ENCODE assay signal across 25 mouse cellular contexts in genomic region chr2:4439909-4440308, GRCm38 (mm10).
DNase-seq lines count a peak whose midpoint lies in the region; ATAC-seq and TF ChIP-seq lines count a peak whose summit lies in the region.
"Had no signal": no experiment of that assay in that cellular context is flagged by ENCODE, and none has a peak within 500 bp of the region (broad histone marks: within the 10 kb centered on the region; RNA-seq: fewer than 3 reads in every experiment).

No protein-coding gene starts in this region.

- no peak for ATAC-seq in hindbrain, embryonic 13.5 days (ENCODE audit: low FRiP score)
- ATAC-seq in hindbrain, postnatal 0 days, result no peak
- ATAC-seq in kidney, embryonic 16.5 days (ENCODE audit: low FRiP score, low TSS enrichment), result 0 out of 2 replicates have a peak, but pooled peaks have one; percentile 20
- no peak for ATAC-seq in limb, embryonic 13.5 days (ENCODE audit: low FRiP score, low read depth)
- ATAC-seq in Patski, result peak; percentile 40
- ATAC-seq: forebrain, embryonic 14.5 days; forebrain, embryonic 16.5 days had no signal

- POLR2A ChIA-PET in Patski (lab: Charles Lee), result no interaction called here

- no peak overlapping the region for H3K4me3 ChIP-seq in hindbrain, embryonic 13.5 days
- H3K4me3 ChIP-seq in hindbrain, postnatal 0 days (ENCODE audit: low read length), result no peak overlapping the region
- H3K4me3 ChIP-seq in kidney, embryonic 16.5 days (ENCODE audit: low read length), result no peak overlapping the region
- H3K4me3 ChIP-seq in limb, embryonic 13.5 days, result no peak overlapping the region
- H3K4me3 ChIP-seq in limb, embryonic 10.5 days, result no peak overlapping the region
- no peak overlapping the region for H3K4me3 ChIP-seq in thymus, adult 2 months (ENCODE audit: control insufficient read depth, insufficient read depth, low read length)
- H3K4me3 ChIP-seq: embryonic facial prominence, embryonic 13.5 days; embryonic facial prominence, embryonic 15.5 days; erythroblast, embryonic 14.5 days; forebrain, embryonic 10.5 days; forebrain, embryonic 12.5 days had no signal

- TF ChIP-seq POLR2A in thymus, adult 2 months (IDR thresholded peaks at IDR 0.05; ENCODE audit: control insufficient read depth, extremely low read depth, insufficient read depth, low read length, poor library complexity), result no peak

- DNase-seq in hindbrain, postnatal 0 days (ENCODE audit: low spot score), result no peak
- DNase-seq in kidney, postnatal 25 days, result no peak
- no peak for DNase-seq in limb, embryonic 10.5 days (ENCODE audit: low spot score)
- no peak for DNase-seq in Patski (ENCODE audit: low read depth, low spot score)
- no peak for DNase-seq in thymus, adult 2 months
- DNase-seq: adrenal gland, adult 2 months; adrenal gland, postnatal 10 days; adrenal gland, postnatal 25 days; cerebellum, adult 11 months; cerebellum, adult 18-20 months; cerebellum, adult 8-10 months; cerebellum, adult 9-11 months; cerebellum, postnatal 14 days; cerebellum, postnatal 36 days; embryo, embryonic 11 days had no signal

- TF ChIP-seq CTCF in hindbrain, postnatal 0 days (IDR thresholded peaks at IDR 0.05; ENCODE audit: low read depth), result no peak
- TF ChIP-seq CTCF in Patski (IDR thresholded peaks at IDR 0.05), result no peak
- TF ChIP-seq CTCF in thymus, adult 2 months (IDR thresholded peaks at IDR 0.05; ENCODE audit: borderline replicate concordance, control insufficient read depth, extremely low read depth, insufficient read depth, low read length, poor library complexity), result no peak

- no peak overlapping the region for H3K4me2 ChIP-seq in hindbrain, embryonic 13.5 days
- H3K4me2 ChIP-seq in hindbrain, postnatal 0 days (ENCODE audit: low read depth, low read length), result no peak overlapping the region
- no peak overlapping the region for H3K4me2 ChIP-seq in kidney, embryonic 16.5 days (replicated peaks; ENCODE audit: low read depth, low read length)
- H3K4me2 ChIP-seq in limb, embryonic 13.5 days (replicated peaks), result no peak overlapping the region
- H3K4me2 ChIP-seq: embryonic facial prominence, embryonic 13.5 days; embryonic facial prominence, embryonic 15.5 days; forebrain, embryonic 12.5 days had no signal

- CTCF ChIA-PET in Patski (lab: Charles Lee), result interaction anchor here (0.9 to 1.2 kb wide), 2 partner anchors 10 to 27 kb away, joined by 3 to 4 read pairs; no protein-coding TSS in a partner anchor

- in situ Hi-C loops in Patski (cut with MboI; ENCODE audit: low pct_unique_long_range_greater_than_20kb), result no loop called here

- no peaks in the 10 kb centered on the region for H3K27me3 ChIP-seq in hindbrain, embryonic 13.5 days
- H3K27me3 ChIP-seq in hindbrain, postnatal 0 days (ENCODE audit: insufficient read depth, low read length), result no peaks in the 10 kb centered on the region
- no peaks in the 10 kb centered on the region for H3K27me3 ChIP-seq in kidney, embryonic 16.5 days (ENCODE audit: insufficient read depth, low read length)
- no peaks in the 10 kb centered on the region for H3K27me3 ChIP-seq in limb, embryonic 13.5 days
- H3K27me3 ChIP-seq in limb, embryonic 10.5 days (ENCODE audit: low read depth, poor library complexity, severe bottlenecking), result no peaks in the 10 kb centered on the region
- H3K27me3 ChIP-seq in Patski, result no peaks in the 10 kb centered on the region
- no peaks in the 10 kb centered on the region for H3K27me3 ChIP-seq in thymus, adult 2 months (ENCODE audit: control insufficient read depth, insufficient read depth, low read length)
- H3K27me3 ChIP-seq: embryonic facial prominence, embryonic 13.5 days; embryonic facial prominence, embryonic 15.5 days; forebrain, embryonic 12.5 days had no signal

- H3K4me1 ChIP-seq in hindbrain, embryonic 13.5 days (replicated peaks), result peaks cover 64% of the 10 kb centered on the region
- peaks cover 20% of the 10 kb centered on the region for H3K4me1 ChIP-seq in hindbrain, postnatal 0 days (ENCODE audit: insufficient read depth, low read length)
- peaks cover 21% of the 10 kb centered on the region for H3K4me1 ChIP-seq in kidney, embryonic 16.5 days (ENCODE audit: insufficient read depth, low read length)
- peaks cover 77% of the 10 kb centered on the region for H3K4me1 ChIP-seq in limb, embryonic 13.5 days
- peaks cover 46% of the 10 kb centered on the region for H3K4me1 ChIP-seq in limb, embryonic 10.5 days
- no peaks in the 10 kb centered on the region for H3K4me1 ChIP-seq in thymus, adult 2 months (replicated peaks; ENCODE audit: control insufficient read depth, insufficient read depth, low read length)

- no peaks in the 10 kb centered on the region for H3K9me3 ChIP-seq in hindbrain, embryonic 13.5 days
- no peaks in the 10 kb centered on the region for H3K9me3 ChIP-seq in hindbrain, postnatal 0 days (ENCODE audit: low read length)
- no peaks in the 10 kb centered on the region for H3K9me3 ChIP-seq in kidney, embryonic 16.5 days (ENCODE audit: low read length)
- no peaks in the 10 kb centered on the region for H3K9me3 ChIP-seq in limb, embryonic 13.5 days
- H3K9me3 ChIP-seq in limb, embryonic 10.5 days (replicated peaks), result no peaks in the 10 kb centered on the region
- H3K9me3 ChIP-seq: embryonic facial prominence, embryonic 13.5 days; embryonic facial prominence, embryonic 15.5 days; forebrain, embryonic 10.5 days; forebrain, embryonic 12.5 days had no signal

- no peak overlapping the region for H3K9ac ChIP-seq in hindbrain, embryonic 13.5 days
- no peak overlapping the region for H3K9ac ChIP-seq in hindbrain, postnatal 0 days (replicated peaks; ENCODE audit: low read length)
- H3K9ac ChIP-seq in kidney, embryonic 16.5 days (replicated peaks; ENCODE audit: low read length), result no peak overlapping the region
- H3K9ac ChIP-seq in limb, embryonic 13.5 days, result no peak overlapping the region
- H3K9ac ChIP-seq: embryonic facial prominence, embryonic 13.5 days; embryonic facial prominence, embryonic 15.5 days; forebrain, embryonic 12.5 days had no signal

- peaks cover 6% of the 10 kb centered on the region; the same call in 1 of the 2 replicates for H3K36me3 ChIP-seq in hindbrain, embryonic 13.5 days
- H3K36me3 ChIP-seq in hindbrain, postnatal 0 days (ENCODE audit: insufficient read depth, low read length), result no peaks in the 10 kb centered on the region
- H3K36me3 ChIP-seq in kidney, embryonic 16.5 days (ENCODE audit: insufficient read depth, low read length), result no peaks in the 10 kb centered on the region
- H3K36me3 ChIP-seq in limb, embryonic 13.5 days, result peaks cover 12% of the 10 kb centered on the region
- peaks cover 49% of the 10 kb centered on the region for H3K36me3 ChIP-seq in limb, embryonic 10.5 days
- H3K36me3 ChIP-seq in thymus, adult 2 months (ENCODE audit: control insufficient read depth, insufficient read depth, low read length), result no peaks in the 10 kb centered on the region
- H3K36me3 ChIP-seq: embryonic facial prominence, embryonic 15.5 days had no signal

- peak overlapping the region; percentile 52; the same call in 1 of the 2 replicates for H3K27ac ChIP-seq in hindbrain, embryonic 13.5 days
- H3K27ac ChIP-seq in hindbrain, postnatal 0 days, result no peak overlapping the region
- H3K27ac ChIP-seq in kidney, embryonic 16.5 days (ENCODE audit: low read length), result no peak overlapping the region
- H3K27ac ChIP-seq in limb, embryonic 13.5 days, result 0 out of 2 replicates have a peak overlapping the region, but pooled peaks have one; percentile 28
- H3K27ac ChIP-seq in limb, embryonic 10.5 days, result no peak overlapping the region
- H3K27ac ChIP-seq in thymus, adult 2 months (ENCODE audit: control insufficient read depth, insufficient read depth, low read length), result no peak overlapping the region
- H3K27ac ChIP-seq: embryonic facial prominence, embryonic 13.5 days; embryonic facial prominence, embryonic 15.5 days; forebrain, embryonic 10.5 days; forebrain, embryonic 12.5 days had no signal

- WGBS in hindbrain, embryonic 13.5 days, result 81% methylated on average over 4 of the region's 4 CpGs
- WGBS in hindbrain, postnatal 0 days, result 66% methylated on average over 4 of the region's 4 CpGs
- WGBS in kidney, embryonic 16.5 days, result 63% methylated on average over 4 of the region's 4 CpGs
- WGBS in limb, embryonic 13.5 days, result 73% methylated on average over 4 of the region's 4 CpGs
- 70% methylated on average over 4 of the region's 4 CpGs for WGBS in limb, embryonic 10.5 days
- 78% methylated on average over 4 of the region's 4 CpGs for WGBS in thymus, adult 2 months

Comparison
In these comparisons a context has a peak if more than half of its experiments do, and no peak if none do; other contexts are left out.
1. H3K27ac ChIP-seq: peak in hindbrain, embryonic 13.5 days (single experiment) and limb, embryonic 13.5 days (single experiment); none in hindbrain, postnatal 0 days (single experiment), kidney, embryonic 16.5 days (single experiment), limb, embryonic 10.5 days (single experiment) and thymus, adult 2 months (single experiment).
2. ATAC-seq: peak in kidney, embryonic 16.5 days (single experiment) and Patski (single experiment); none in hindbrain, embryonic 13.5 days (single experiment), hindbrain, postnatal 0 days (single experiment) and limb, embryonic 13.5 days (single experiment).